Mouse (Mus musculus) cortical plate, adult 2 months (tissue): Measurements from ENCODE around the gene H2afy.

Experiments used
- CTCF ChIP-seq: fragments of 200-500 bp; IDR thresholded peaks from 2 replicates; pipeline ENCODE4 v1.5.1; 2011; ENCODE audit warnings: mild to moderate bottlenecking, control low read depth, low read length; ENCODE audit not compliant: insufficient read depth; ENCODE audit errors: extremely low read depth
- POLR2A ChIP-seq: fragments of 200-500 bp; IDR thresholded peaks from 2 replicates; pipeline ENCODE4 v1.6.1; 2011; ENCODE audit warnings: mild to moderate bottlenecking, low read length, control low read depth; ENCODE audit not compliant: insufficient read depth; ENCODE audit errors: extremely low read depth

DNA sequence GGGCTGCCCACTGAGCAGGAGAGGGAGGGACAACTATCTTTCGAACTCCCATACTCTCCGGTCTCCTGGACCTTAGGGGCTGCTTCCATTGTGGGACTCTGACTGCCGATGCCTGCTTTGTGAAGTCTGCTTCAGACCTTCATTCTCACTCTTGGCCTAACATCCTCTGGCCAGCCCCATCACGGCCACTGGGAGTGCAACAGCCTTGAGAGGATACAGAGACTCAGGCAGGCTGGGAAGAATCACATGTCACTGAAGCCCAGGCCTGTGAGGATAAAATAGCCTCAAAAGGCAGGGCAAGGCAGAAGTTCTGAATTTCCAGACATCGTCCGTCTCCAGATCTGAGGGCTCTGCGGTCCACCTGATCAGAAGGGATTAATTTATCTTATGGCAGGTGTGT is 35.9 kb upstream of the H2afy start:
- no peak for TF ChIP-seq POLR2A
- no peak for TF ChIP-seq CTCF
